Mouse (Mus musculus) embryo, embryonic 9.5 days (tissue): ENCODE results near the gene Naip1.
"Not testable (repeated sequence)": the region's sequence is repeated elsewhere in the genome, so short reads cannot be mapped to it uniquely, and the experiment has no call there.

Experiments
- DNase-seq: peaks from one replicate; pipeline ENCODE4 v3.0.0-alpha.2; 2017; ENCODE audit errors: extremely low spot score

Naip1 gene

GRCm38 (mm10) chr13:100452415-100453127 is at the start of gene Naip1:
Naip1 (minus strand) TSS chr13:100452869.
- not testable (repeated sequence) for DNase-seq

DNA sequence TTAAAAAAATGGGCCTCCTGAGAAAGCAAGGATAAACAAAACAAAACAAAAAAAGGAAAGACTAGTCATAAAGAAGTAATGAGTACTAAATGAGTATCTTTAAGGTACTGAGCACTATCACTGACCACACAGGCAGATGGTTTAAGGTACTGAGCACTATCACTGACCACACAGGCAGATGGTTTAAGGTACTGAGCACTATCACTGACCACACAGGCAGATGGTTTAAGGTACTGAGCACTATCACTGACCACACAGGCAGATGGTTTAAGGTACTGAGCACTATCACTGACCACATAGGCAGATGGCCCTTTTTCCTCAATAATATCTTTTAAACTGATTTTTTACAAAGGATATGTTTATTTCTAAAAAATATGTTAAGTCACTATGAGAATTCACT is 47.0 kb upstream of the Naip1 start:
- not testable (repeated sequence) for DNase-seq

DNA sequence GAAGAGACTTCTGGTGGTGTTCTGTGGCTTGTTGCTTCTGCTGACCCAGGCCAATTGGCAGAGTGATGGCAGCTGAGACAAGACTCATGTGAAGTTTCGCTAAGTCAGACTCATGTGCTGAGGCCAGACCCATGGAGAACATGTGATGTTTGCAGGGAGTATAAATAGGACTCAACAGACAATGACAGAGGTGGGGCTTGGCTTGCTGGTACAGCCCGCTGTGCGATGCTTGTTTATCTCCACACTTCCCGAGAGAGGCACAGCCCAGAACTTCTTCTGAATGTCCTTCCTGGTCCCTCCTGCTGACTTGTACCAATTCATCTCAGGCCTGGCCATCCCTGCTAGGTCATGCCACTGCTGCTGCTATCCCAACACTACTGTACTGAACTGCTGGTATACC is 42.7 kb upstream of the Naip1 start:
- no peak for DNase-seq

GRCm38 (mm10) chr13:100494370-100494769 is 41.7 kb upstream of the Naip1 start:
- not testable (repeated sequence) for DNase-seq

- DNase-seq: no peak
These were observed 40.6 kb upstream of the Naip1 start for GRCm38 (mm10) chr13:100493313-100493712.

GRCm38 (mm10) chr13:100492061-100492787 is 39.6 kb upstream of the Naip1 start, which contains the start of gene Gtf2h2:
Gtf2h2 (minus strand) TSS chr13:100492579.
- peak; percentile 89 for DNase-seq

- no peak for DNase-seq
These were observed 39.0 kb upstream of the Naip1 start for GRCm38 (mm10) chr13:100491623-100492022.

- no peak for DNase-seq
These were observed 37.8 kb upstream of the Naip1 start for GRCm38 (mm10) chr13:100490424-100490823.

DNA sequence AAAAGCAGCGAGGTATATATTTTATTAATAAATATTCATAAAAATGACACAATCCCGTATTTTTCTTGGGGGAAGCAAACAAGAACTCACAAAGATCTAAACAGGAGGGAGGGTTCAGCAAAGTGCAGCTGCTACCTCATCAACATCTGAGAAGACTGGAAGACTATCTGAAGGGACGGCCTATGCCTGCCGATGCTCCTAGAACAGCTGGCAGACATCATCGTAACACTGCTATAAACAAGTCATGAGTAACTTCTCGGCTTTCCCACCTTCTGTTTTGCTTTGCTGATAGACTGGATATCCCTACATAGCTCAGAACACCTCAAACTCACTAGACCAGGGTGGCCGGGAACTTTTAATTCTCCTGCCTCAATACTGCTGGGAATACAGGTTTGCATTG is 30.9 kb upstream of the Naip1 start:
- DNase-seq: no peak

DNA sequence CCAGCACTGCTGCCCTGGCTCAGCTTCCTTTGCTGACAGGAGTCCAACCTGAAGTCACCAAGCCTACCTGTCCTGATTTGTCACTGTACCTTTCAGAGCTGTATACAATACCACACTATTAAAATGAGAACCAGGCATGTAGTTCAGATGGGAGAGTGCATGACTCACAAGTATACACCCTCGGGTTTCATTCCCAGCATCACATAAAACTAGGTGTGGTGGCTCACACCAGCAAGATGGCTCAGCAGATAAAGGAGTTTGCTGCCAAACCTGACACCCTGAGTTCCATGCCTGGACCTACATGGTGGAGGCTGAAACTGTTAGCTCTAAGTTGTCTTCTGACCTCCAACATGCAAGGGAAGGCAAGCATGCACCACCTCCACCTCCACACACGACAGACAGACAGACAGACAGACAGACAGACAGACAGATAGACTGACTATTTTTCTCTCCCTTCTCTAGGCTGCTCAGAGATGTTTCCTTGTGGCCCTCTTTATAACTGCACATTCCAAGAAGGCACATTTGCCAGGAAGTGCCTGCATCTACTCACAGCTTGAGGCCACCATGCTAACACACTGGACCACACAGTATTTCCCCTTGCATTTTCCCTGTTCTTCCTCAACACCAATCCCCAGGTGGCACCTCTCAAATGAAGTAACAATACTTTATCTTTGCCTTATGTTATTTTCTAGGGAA is 11.0 kb upstream of the Naip1 start:
- DNase-seq: no peak

- DNase-seq: no peak
These were observed 8.7 kb upstream of the Naip1 start for GRCm38 (mm10) chr13:100461336-100461735.

GRCm38 (mm10) chr13:100449495-100449894 is 3.2 kb downstream of the Naip1 start:
- DNase-seq: no peak

DNA sequence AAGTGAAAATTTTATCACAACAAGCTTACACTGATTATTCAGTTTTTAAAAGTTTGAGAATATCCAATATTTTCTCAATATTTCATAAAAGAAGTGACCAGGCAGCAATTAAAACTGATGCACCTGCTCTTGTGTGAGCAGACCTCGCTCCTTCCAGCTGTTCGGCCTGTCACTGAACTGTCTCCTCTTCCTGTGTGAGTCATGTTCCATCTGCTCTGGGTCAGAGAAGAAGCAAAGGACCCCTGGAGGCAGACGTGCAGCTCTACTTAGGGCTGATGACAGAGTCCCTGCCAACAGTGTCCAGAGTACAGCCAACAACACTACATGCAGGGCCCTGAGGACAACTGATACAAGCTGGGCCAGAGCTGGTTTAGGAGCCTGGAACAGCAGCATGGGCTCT is 12.6 kb downstream of the Naip1 start:
- no peak for DNase-seq

- no peak for DNase-seq
These were observed 14.0 kb downstream of the Naip1 start for GRCm38 (mm10) chr13:100438701-100439100.

- no peak for DNase-seq
These were observed 15.3 kb downstream of the Naip1 start for GRCm38 (mm10) chr13:100437322-100437825.

GRCm38 (mm10) chr13:100436556-100437163 is 16.0 kb downstream of the Naip1 start:
- DNase-seq: not testable (repeated sequence)

DNA sequence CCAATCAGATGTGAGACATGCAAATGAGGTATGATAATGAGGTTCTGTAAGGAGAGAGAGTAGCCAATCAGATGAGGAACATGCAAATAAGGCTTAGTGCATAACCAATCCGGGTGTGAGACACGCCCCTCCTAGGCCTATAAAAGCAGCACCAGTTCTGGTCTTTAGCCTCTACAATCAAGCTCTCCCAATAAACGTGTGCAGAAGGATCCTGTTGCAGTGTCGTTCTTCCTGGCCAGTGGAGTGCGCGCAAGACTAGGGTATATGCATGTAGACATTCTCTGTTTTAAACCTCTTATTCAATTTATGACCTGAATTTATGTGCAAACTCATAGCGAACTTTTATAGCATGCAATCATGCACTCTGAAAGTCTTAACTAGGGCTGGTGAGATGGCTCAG is 32.7 kb downstream of the Naip1 start:
- not testable (repeated sequence) for DNase-seq

GRCm38 (mm10) chr13:100414428-100414827 is 38.2 kb downstream of the Naip1 start:
- DNase-seq: no peak

GRCm38 (mm10) chr13:100409825-100410224 is 42.8 kb downstream of the Naip1 start:
- DNase-seq: no peak

- no peak for DNase-seq
These were observed 43.5 kb downstream of the Naip1 start for GRCm38 (mm10) chr13:100409181-100409580.

- DNase-seq: no peak
These were observed 44.4 kb downstream of the Naip1 start for GRCm38 (mm10) chr13:100408242-100408641.
